Mouse (Mus musculus): ENCODE results near the gene Kcnmb3.

GRCm38 (mm10) chr3:32512686-32513284 lies 20.8 kb upstream of the Kcnmb3 start:
- TF ChIP-seq CTCF (IDR thresholded peaks at IDR 0.05; ENCODE audit: borderline replicate concordance, insufficient read depth, low read length) (no peak), POLR2A (IDR thresholded peaks at IDR 0.05; ENCODE audit: low read depth, low read length) (no peak)

Data from embryonic fibroblast, embryonic 13.5 days (primary cell).